Mouse (Mus musculus) bone marrow, adult 2 months (tissue): ENCODE data around the gene Napb.

ENCODE experiments used
- CTCF ChIP-seq: fragments of 200-500 bp; IDR thresholded peaks from 2 replicates; pipeline ENCODE4 v1.5.1; 2011; ENCODE audit warnings: low read length, control low read depth; ENCODE audit not compliant: control insufficient read depth, insufficient read depth
- POLR2A ChIP-seq: fragments of 200-500 bp; IDR thresholded peaks from 2 replicates; pipeline ENCODE4 v1.6.1; 2011; ENCODE audit warnings: low read depth, mild to moderate bottlenecking, control low read depth, low read length, borderline replicate concordance; ENCODE audit not compliant: control insufficient read depth

DNA sequence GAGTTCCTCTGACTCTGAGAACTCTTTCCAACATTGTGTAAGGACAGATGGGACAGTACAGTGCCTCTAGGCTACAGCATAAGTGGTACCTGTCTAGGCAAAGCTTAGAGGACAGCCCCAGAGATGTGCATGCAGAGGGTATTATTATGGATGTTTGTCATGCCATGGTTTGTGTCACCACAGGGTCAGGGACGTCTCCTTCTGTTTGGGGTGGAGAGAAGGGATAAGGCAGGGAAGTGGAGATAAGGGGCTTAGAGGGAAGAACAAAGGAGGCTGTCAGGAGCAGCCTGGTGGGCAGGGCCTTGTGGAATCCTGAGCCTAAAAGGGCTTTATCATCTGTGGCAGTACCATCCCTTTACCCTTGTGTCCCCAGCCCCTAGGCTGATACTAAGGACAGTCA is 49.4 kb upstream of the Napb start, which contains the start of gene 8030411F24Rik:
- TF ChIP-seq POLR2A (no peak), CTCF (no peak)
